Mouse (Mus musculus) ovary, adult 18-20 months (tissue): ENCODE results near the gene Pcdh15.

ENCODE experiments used
- DNase-seq: peaks from one replicate; pipeline ENCODE4 v3.0.0; 2022; ENCODE audit warnings: low spot score, mixed read lengths

Gene Pcdh15

DNA sequence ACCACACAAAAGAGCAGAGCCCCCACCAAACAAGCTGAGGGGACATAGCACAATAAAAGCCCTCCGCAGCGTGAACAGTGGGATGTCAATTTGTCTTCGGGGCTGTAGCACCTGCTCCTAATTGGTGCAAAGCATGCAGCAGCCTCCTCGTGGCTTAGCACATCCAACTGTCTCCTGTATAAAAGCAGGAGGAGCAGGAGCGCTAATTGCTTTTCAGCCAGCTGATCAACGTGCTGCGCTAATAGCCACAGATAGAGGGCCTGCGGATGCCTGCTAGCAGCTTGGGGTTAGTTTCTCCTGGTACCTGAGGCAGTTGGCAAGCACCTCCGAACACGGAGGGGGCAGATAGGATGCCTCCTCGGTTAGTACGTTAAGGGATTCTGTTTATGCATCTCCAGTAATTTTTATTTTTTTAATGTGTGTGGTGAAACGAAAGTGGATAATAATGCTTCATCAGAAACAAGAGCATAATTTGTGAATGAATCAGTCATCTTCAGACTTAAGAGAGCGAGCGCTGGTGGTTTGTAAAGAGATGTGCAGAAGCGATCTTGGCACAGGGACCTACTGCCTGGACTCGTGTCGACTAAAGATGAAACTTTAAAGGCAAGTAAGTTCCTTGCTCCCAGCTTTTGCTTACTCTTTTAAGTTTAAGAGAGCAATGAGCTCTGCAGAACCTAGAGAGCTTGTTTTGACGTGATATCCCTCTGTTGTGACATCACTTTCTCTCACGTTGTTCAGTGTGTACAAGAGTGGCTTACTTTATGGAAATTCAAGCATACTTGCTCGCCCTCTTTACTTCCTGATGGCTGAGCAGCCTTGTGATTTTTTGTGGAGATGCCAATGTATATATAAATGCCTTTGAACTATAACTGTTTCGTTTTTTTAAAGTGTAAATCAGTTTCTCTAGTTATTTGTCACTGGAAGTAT is 722.8 kb downstream of the Pcdh15 start:
- no peak for DNase-seq

GRCm38 (mm10) chr10:73823214-73823613 is 724.1 kb downstream of the Pcdh15 start:
- no peak for DNase-seq

- no peak for DNase-seq
Measured at GRCm38 (mm10) chr10:73826354-73826753, 727.2 kb downstream of the Pcdh15 start.

GRCm38 (mm10) chr10:73828781-73829180 is 729.6 kb downstream of the Pcdh15 start:
- DNase-seq, result no peak

GRCm38 (mm10) chr10:73844998-73845397 is 745.9 kb downstream of the Pcdh15 start:
- no peak for DNase-seq

- no peak for DNase-seq
Measured at GRCm38 (mm10) chr10:73862181-73862580, 763.0 kb downstream of the Pcdh15 start.

DNA sequence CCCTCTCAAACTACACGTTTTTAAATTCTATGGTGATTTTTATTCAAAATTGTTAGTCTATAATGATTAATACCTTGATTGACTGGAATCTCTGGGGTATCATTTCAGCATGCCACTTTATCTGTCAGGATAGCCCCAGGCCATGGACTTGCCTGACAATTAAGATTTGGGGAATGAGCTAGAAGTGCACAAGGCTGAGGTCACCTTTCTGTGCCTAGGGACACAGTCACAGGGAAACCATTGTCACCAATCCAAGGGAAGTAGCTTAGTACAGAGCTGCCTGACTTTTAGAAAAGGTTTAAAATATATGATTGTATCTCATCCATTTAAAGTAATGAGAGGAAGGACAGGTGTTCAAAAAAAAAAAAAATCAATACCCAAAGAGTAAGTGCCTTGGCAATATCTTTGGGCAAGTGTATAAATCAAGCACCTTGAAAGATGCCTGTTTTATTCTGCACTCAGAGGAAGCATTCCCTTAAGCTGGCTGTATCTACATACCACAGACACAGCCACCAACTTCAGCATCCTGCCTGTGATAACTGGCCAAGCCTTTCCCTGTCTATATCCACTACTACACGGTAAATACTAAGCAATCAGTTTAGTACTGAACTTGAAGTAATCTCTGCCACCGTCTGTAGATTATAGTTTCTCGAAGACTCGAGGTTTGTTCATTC is 779.0 kb downstream of the Pcdh15 start:
- no peak for DNase-seq

- DNase-seq, result no peak
Measured at GRCm38 (mm10) chr10:73878729-73879067, 779.6 kb downstream of the Pcdh15 start.

GRCm38 (mm10) chr10:73887771-73888170 is 788.6 kb downstream of the Pcdh15 start:
- DNase-seq, result no peak

GRCm38 (mm10) chr10:73892251-73892650 is 793.1 kb downstream of the Pcdh15 start:
- no peak for DNase-seq

DNA sequence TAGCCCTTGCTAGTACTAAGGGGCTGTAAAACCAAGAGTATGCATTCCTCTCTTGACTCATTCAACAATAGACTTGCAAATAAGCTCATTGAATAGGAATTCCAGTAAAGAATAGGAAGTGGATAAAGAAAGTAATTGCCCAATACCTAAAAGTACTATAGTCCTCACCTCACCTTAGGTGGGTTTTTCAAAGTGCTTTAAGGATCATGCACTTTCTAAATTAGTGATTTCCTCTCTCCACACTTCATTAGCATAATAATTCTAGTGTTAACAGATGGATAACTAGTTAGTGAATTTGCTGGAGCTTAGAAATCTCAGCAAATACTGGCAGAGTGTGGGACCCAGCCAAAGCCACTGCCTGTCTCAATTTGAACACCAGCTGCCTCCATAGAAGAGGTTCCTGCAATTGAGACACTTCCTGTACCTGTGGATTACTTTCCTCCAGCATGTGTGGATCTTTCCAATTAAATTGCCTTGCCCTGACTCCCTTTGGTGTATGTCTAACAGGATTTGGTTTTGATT is 797.0 kb downstream of the Pcdh15 start:
- DNase-seq, result no peak

- DNase-seq, result no peak
Measured at GRCm38 (mm10) chr10:73899165-73899564, 800.0 kb downstream of the Pcdh15 start.

DNA sequence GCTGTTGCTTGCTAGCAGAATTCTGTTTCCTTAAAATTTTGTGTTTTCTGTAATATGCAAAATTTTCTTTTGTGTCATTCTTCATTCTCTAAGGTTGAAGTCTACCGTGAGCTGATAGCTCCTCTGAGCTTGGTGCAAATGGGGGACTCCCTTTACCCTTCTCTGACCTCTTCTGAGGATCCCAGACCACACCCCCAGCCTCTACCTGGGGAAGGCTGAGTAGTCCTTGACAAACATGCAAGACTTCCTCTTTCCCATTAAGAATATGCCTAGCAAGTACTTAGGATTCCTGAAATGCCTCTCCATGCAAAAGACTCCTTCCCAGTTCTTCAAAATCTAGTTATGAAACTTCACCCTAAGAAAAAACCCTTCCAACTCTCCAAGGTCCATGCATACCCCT is 808.5 kb downstream of the Pcdh15 start:
- no peak for DNase-seq

GRCm38 (mm10) chr10:73908568-73908967 is 809.4 kb downstream of the Pcdh15 start:
- DNase-seq, result no peak

GRCm38 (mm10) chr10:73915170-73915569 is 816.0 kb downstream of the Pcdh15 start:
- no peak for DNase-seq

- no peak for DNase-seq
Measured at GRCm38 (mm10) chr10:73921579-73921978, 822.4 kb downstream of the Pcdh15 start.

DNA sequence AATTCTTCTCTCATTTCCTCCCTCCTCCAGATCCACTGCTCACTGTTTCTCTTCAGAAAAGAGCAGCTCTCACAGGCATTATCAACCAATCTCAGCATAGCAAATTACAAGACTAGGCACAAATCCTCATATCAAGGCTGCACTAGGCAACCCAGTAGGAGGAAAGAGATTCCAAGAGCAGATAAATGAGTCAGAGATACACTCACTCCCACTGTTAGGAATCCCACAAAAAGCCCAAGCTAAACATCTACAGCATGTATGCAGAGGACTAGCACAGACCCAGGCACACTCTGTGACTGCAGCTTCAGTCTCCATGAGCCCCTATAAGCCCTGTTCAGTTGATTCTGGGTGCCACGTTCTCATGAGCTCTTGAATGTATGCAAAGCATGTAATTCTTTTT is 829.5 kb downstream of the Pcdh15 start:
- DNase-seq, result no peak

GRCm38 (mm10) chr10:73929718-73930117 is 830.6 kb downstream of the Pcdh15 start:
- DNase-seq, result no peak

- no peak for DNase-seq
Measured at GRCm38 (mm10) chr10:73931185-73931584, 832.0 kb downstream of the Pcdh15 start.

DNA sequence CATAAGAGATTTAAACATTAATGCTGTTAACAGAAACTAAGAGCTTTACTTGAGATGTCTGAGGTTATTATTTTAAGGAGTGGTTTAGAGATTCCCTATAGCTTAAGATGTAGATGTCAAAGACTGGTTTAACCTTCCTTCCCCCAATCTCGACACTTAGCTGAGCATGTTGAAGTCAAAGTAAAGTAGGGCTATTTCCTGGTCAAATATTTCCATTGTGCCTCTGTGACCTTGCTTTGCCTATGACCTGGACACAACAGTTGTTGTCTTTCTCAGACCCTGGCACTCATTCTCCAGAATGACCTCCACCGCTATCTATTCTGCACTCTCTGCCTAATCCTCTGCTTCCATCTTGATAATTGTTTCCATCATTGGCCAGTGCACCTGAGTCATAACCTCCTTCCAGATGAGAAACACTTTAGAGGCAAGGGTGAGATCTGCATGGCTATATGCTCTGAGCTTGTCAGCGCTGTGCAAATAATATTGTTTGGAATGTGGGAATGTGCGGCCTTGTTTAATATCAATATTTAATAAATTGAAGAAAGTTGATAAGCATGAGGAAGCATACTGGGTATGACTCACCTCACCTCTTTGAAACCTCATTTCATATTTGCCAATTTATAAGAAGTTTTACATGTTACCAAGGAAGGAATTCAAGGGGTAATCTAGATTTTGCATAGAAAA is 833.0 kb downstream of the Pcdh15 start:
- no peak for DNase-seq

- DNase-seq, result no peak
Measured at GRCm38 (mm10) chr10:73936121-73936520, 837.0 kb downstream of the Pcdh15 start.

GRCm38 (mm10) chr10:73938989-73939388 is 839.8 kb downstream of the Pcdh15 start:
- no peak for DNase-seq

DNA sequence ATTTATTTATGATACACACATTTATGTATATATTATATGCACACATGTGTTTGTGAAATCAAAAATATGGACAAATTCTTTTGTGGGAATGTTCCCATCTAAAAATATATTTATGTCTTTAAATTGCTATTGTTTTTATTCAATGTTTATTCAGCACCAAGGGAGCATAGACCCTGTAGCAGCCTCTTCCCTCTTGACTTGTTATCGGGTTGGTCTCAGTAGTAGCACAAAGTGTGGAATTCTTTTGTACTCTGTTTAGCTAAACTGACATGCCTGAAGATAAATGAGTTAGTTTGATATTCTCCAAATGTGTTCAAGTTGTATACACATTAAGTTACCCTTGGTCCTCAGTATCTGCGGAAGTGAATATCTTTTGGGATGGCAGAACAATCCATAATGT is 848.7 kb downstream of the Pcdh15 start:
- DNase-seq, result no peak
